Mouse (Mus musculus): ENCODE data around the gene 5830411N06Rik. TPM values are rescaled to one million over a fixed set of nuclear protein-coding genes. Genes with fewer than 3 reads are reported as not detected.

5830411N06Rik gene
- total and polyA plus RNA-seq, 3 experiments, result not detected

- H3K36me3 ChIP-seq (replicated peaks in 1 of 2; ENCODE audit: control insufficient read depth in 1 of 2, insufficient read depth in 1 of 2, low read length in 1 of 2), result no peaks in the 10 kb centered on the region
- H3K27ac ChIP-seq (ENCODE audit: insufficient read depth, low read depth), result no peak overlapping the region
- dilution Hi-C loops (cut with MboI; ENCODE audit: extremely low pct_ligation_motif_present, extremely low pct_unique_long_range_greater_than_20kb, low sequenced_read_pairs), result no loop called here
- no peak overlapping the region for H3K9ac ChIP-seq (ENCODE audit: insufficient read depth, low read depth)
- no peaks in the 10 kb centered on the region for H3K4me1 ChIP-seq (ENCODE audit: control insufficient read depth in 1 of 2, insufficient read depth in 2 of 2)
- H3K79me2 ChIP-seq (replicated peaks; ENCODE audit: control insufficient read depth, extremely low read depth, insufficient read depth, poor library complexity, severe bottlenecking), result no peaks in the 10 kb centered on the region
- H3K27me3 ChIP-seq (replicated peaks), result peaks cover 61% of the 10 kb centered on the region
- H3K9me3 ChIP-seq (replicated peaks; ENCODE audit: low read length), result no peaks in the 10 kb centered on the region
- H3K4me3 ChIP-seq (replicated peaks in 1 of 3; ENCODE audit: low read depth in 2 of 3, low read length in 2 of 3, poor library complexity in 1 of 3), result no peak overlapping the region
- TF ChIP-seq USF2 (conservative IDR thresholded peaks at IDR 0.05; ENCODE audit: low read depth, low read length) (no peak), BHLHE40 (IDR thresholded peaks at IDR 0.05; ENCODE audit: low read depth, low read length) (no peak), TCF12 (IDR thresholded peaks at IDR 0.05; ENCODE audit: low read depth, low read length) (no peak), EP300 (IDR thresholded peaks at IDR 0.05; ENCODE audit: low read length) (no peak), UBTF (IDR thresholded peaks at IDR 0.05; ENCODE audit: low read depth, low read length) (no peak)
- in situ Hi-C loops (cut with MboI; ENCODE audit: low pct_ligation_motif_present, low pct_unique_long_range_greater_than_20kb, low sequenced_read_pairs), result no loop called here
- no peak overlapping the region for H3K4me2 ChIP-seq (ENCODE audit: insufficient read depth, low read depth, poor library complexity, severe bottlenecking)
- no peak for DNase-seq (ENCODE audit: extremely low read depth)
These were observed 48.7 kb downstream of the 5830411N06Rik start for GRCm38 (mm10) chr7:140295746-140296145.

- H3K4me2 ChIP-seq (ENCODE audit: insufficient read depth, low read depth, poor library complexity, severe bottlenecking), result no peak overlapping the region
- DNase-seq (ENCODE audit: extremely low read depth), result no peak
- H3K79me2 ChIP-seq (replicated peaks; ENCODE audit: control insufficient read depth, extremely low read depth, insufficient read depth, poor library complexity, severe bottlenecking), result no peaks in the 10 kb centered on the region
- H3K9ac ChIP-seq (ENCODE audit: insufficient read depth, low read depth), result no peak overlapping the region
- H3K9me3 ChIP-seq (replicated peaks; ENCODE audit: low read length), result no peaks in the 10 kb centered on the region
- H3K27ac ChIP-seq (ENCODE audit: insufficient read depth, low read depth), result no peak overlapping the region
- H3K4me1 ChIP-seq (ENCODE audit: control insufficient read depth in 1 of 2, insufficient read depth in 2 of 2), result no peaks in the 10 kb centered on the region
- in situ Hi-C loops (cut with MboI; ENCODE audit: low pct_ligation_motif_present, low pct_unique_long_range_greater_than_20kb, low sequenced_read_pairs) (no loop called here), dilution Hi-C loops (cut with MboI; ENCODE audit: extremely low pct_ligation_motif_present, extremely low pct_unique_long_range_greater_than_20kb, low sequenced_read_pairs) (no loop called here)
- no peak for TF ChIP-seq MAZ (IDR thresholded peaks at IDR 0.05; ENCODE audit: low read depth, low read length)
- TF ChIP-seq NELFE (IDR thresholded peaks at IDR 0.05; ENCODE audit: low read depth, low read length), result no peak
- TF ChIP-seq CHD2 (IDR thresholded peaks at IDR 0.05; ENCODE audit: low read length), result no peak
- TF ChIP-seq CHD1 (IDR thresholded peaks at IDR 0.05; ENCODE audit: low read depth, low read length), result no peak
- TF ChIP-seq MEF2A (IDR thresholded peaks at IDR 0.05; ENCODE audit: borderline replicate concordance, low read depth, low read length), result no peak
- no peak for TF ChIP-seq MXI1 (IDR thresholded peaks at IDR 0.05; ENCODE audit: low read depth, low read length)
- TF ChIP-seq MAX (IDR thresholded peaks at IDR 0.05; ENCODE audit: low read length), result no peak
- TF ChIP-seq NRF1 (IDR thresholded peaks at IDR 0.05; ENCODE audit: low read depth, low read length), result no peak
- TF ChIP-seq SIN3A (IDR thresholded peaks at IDR 0.05; ENCODE audit: low read length), result no peak
- TF ChIP-seq RAD21 (IDR thresholded peaks at IDR 0.05; ENCODE audit: low read depth, low read length), result no peak
- TF ChIP-seq TCF12 (IDR thresholded peaks at IDR 0.05; ENCODE audit: low read depth, low read length), result no peak
- TF ChIP-seq MAFK (IDR thresholded peaks at IDR 0.05; ENCODE audit: insufficient replicate concordance, low read length), result no peak
- TF ChIP-seq PAX5 (IDR thresholded peaks at IDR 0.05; ENCODE audit: low read length), result no peak
- no peak for TF ChIP-seq EP300 (IDR thresholded peaks at IDR 0.05; ENCODE audit: low read length)
- no peak for TF ChIP-seq SMC3 (IDR thresholded peaks at IDR 0.05; ENCODE audit: low read depth, low read length)
- TF ChIP-seq JUN (IDR thresholded peaks at IDR 0.05; ENCODE audit: insufficient read depth, low read depth, low read length), result no peak
- no peak for TF ChIP-seq TBP (conservative IDR thresholded peaks at IDR 0.05; ENCODE audit: low read depth, low read length)
- TF ChIP-seq RCOR1 (conservative IDR thresholded peaks at IDR 0.05; ENCODE audit: low read depth, low read length), result no peak
- no peak for TF ChIP-seq MYC (IDR thresholded peaks at IDR 0.05; ENCODE audit: low read depth, low read length)
- no peak overlapping the region for H3K4me3 ChIP-seq (replicated peaks in 1 of 3; ENCODE audit: low read depth in 2 of 3, low read length in 2 of 3, poor library complexity in 1 of 3)
- no peaks in the 10 kb centered on the region for H3K36me3 ChIP-seq (replicated peaks in 1 of 2; ENCODE audit: control insufficient read depth in 1 of 2, insufficient read depth in 1 of 2, low read length in 1 of 2)
- H3K27me3 ChIP-seq (replicated peaks), result peaks cover 61% of the 10 kb centered on the region
These were observed 49.8 kb downstream of the 5830411N06Rik start for GRCm38 (mm10) chr7:140296876-140297275.
